Mouse (Mus musculus) embryonic facial prominence, embryonic 14.5 days (tissue): ENCODE results near the gene Efcab5. TPM values are rescaled to one million over a fixed set of nuclear protein-coding genes. Genes with fewer than 3 reads are reported as not detected.
A peak's percentile ranks its signal among the peaks of the same experiment; 100 is the strongest.

ENCODE experiments used
- ATAC-seq: fragments of 200-750 bp; cut with Nextera tagmentation; 2 replicates; pipeline ENCODE4 v1.8.0; 2017; ENCODE audit warnings: low read depth, moderate number of reproducible peaks, moderate TSS enrichment
- DNase-seq: peaks from one replicate; pipeline ENCODE4 v3.0.0-alpha.2; 2015; ENCODE audit warnings: low spot score
- H3K27ac ChIP-seq: fragments of 300-500 bp; sonication (generic); replicated peaks from 2 replicates; pipeline ENCODE4 v1.5.1; 2014; ENCODE audit warnings: low read depth, mild to moderate bottlenecking, low read length, moderate library complexity
- H3K27me3 ChIP-seq: fragments of 300-500 bp; sonication (generic); replicated peaks from 2 replicates; pipeline ENCODE4 v1.6.1; 2014; ENCODE audit warnings: low read length; ENCODE audit not compliant: control insufficient read depth, insufficient read depth
- H3K36me3 ChIP-seq: fragments of 300-500 bp; sonication (generic); 2 replicates; pipeline ENCODE4 v1.6.1; 2014; ENCODE audit warnings: low read length, mixed read lengths; ENCODE audit not compliant: control insufficient read depth, insufficient read depth
- H3K4me1 ChIP-seq: fragments of 300-500 bp; sonication (generic); 2 replicates; pipeline ENCODE4 v1.6.1; 2014; ENCODE audit warnings: antibody characterized with exemption, low read length; ENCODE audit not compliant: control insufficient read depth, insufficient read depth
- H3K4me2 ChIP-seq: fragments of 300-500 bp; sonication (generic); 2 replicates; pipeline ENCODE4 v1.6.1; 2014; ENCODE audit warnings: low read depth, mild to moderate bottlenecking, low read length, moderate library complexity, mixed read lengths
- H3K4me3 ChIP-seq: fragments of 300-500 bp; sonication (generic); 2 replicates; pipeline ENCODE4 v1.5.1; 2014; ENCODE audit warnings: low read depth, mild to moderate bottlenecking, low read length
- H3K9ac ChIP-seq: fragments of 300-500 bp; sonication (generic); 2 replicates; pipeline ENCODE4 v1.6.1; 2014; ENCODE audit warnings: low read depth, mild to moderate bottlenecking, low read length, moderate library complexity, mixed read lengths
- H3K9me3 ChIP-seq: fragments of 300-500 bp; sonication (generic); 2 replicates; pipeline ENCODE4 v1.6.1; 2016; ENCODE audit warnings: low read length; ENCODE audit not compliant: control insufficient read depth
- WGBS: fragments of 180-500 bp; shearing (Covaris S2); extraction: QIAGEN DNeasy Blood & Tissue Kit; methylation state at CpG from one replicate; pipeline ENCODE4 v1.1.7; 2014; 5-methylcytosine and 5-hydroxymethylcytosine counted together
- polyA plus RNA-seq: library from polyadenylated mRNA; unstranded; fragments of >200 nt; fragmentation: Nextera tagmentation; extraction: Ambion mirVana; gene quantifications from 2 replicates; pipeline ENCODE4 v1.2.1, GENCODE M21; 2014

Efcab5 gene
- polyA plus RNA-seq, 1 experiment from 2014 or later, result 0.50 TPM

GRCm38 (mm10) chr11:77214142-77214692 lies 25.4 kb upstream of the Efcab5 start:
- no peaks in the 10 kb centered on the region for H3K9me3 ChIP-seq
- DNase-seq (no peak), ATAC-seq (no peak)
- H3K4me2 ChIP-seq, result no peak overlapping the region
- no peaks in the 10 kb centered on the region for H3K36me3 ChIP-seq
- H3K27me3 ChIP-seq, result no peaks in the 10 kb centered on the region
- H3K4me1 ChIP-seq, result peaks cover 11% of the 10 kb centered on the region; the same call in 1 of the 2 replicates
- 91% methylated on average over 1 of the region's 1 CpGs for WGBS
- no peak overlapping the region for H3K27ac ChIP-seq
- no peak overlapping the region for H3K9ac ChIP-seq
- no peak overlapping the region for H3K4me3 ChIP-seq

GRCm38 (mm10) chr11:77200703-77201102 lies 11.9 kb upstream of the Efcab5 start:
- Histone ChIP-seq H3K27ac (no peak overlapping the region), H3K9me3 (no peaks in the 10 kb centered on the region), H3K27me3 (no peaks in the 10 kb centered on the region), H3K9ac (no peak overlapping the region), H3K4me2 (no peak overlapping the region), H3K4me1 (no peaks in the 10 kb centered on the region), H3K4me3 (no peak overlapping the region), H3K36me3 (no peaks in the 10 kb centered on the region)
- WGBS, result 73% methylated on average over 1 of the region's 1 CpGs
- ATAC-seq, result no peak
- DNase-seq, result no peak

- WGBS, result 54% methylated on average over 4 of the region's 4 CpGs
- DNase-seq (no peak), ATAC-seq (no peak)
- no peak overlapping the region for H3K4me2 ChIP-seq
- no peaks in the 10 kb centered on the region for H3K27me3 ChIP-seq
- no peaks in the 10 kb centered on the region for H3K4me1 ChIP-seq
- no peaks in the 10 kb centered on the region for H3K36me3 ChIP-seq
- H3K9ac ChIP-seq, result no peak overlapping the region
- H3K9me3 ChIP-seq, result no peaks in the 10 kb centered on the region
- no peak overlapping the region for H3K4me3 ChIP-seq
- H3K27ac ChIP-seq, result no peak overlapping the region
Measured at GRCm38 (mm10) chr11:77199636-77200035, 10.9 kb upstream of the Efcab5 start.

- H3K27me3 ChIP-seq, result no peaks in the 10 kb centered on the region
- no peaks in the 10 kb centered on the region for H3K4me1 ChIP-seq
- DNase-seq (no peak), ATAC-seq (no peak)
- H3K27ac ChIP-seq, result no peak overlapping the region
- no peak overlapping the region for H3K9ac ChIP-seq
- no peaks in the 10 kb centered on the region for H3K36me3 ChIP-seq
- no peaks in the 10 kb centered on the region for H3K9me3 ChIP-seq
- 31% methylated on average over 4 of the region's 4 CpGs for WGBS
- no peak overlapping the region for H3K4me3 ChIP-seq
- no peak overlapping the region for H3K4me2 ChIP-seq
Measured at GRCm38 (mm10) chr11:77196181-77197143, 7.7 kb upstream of the Efcab5 start.

GRCm38 (mm10) chr11:77195360-77196109 lies 6.8 kb upstream of the Efcab5 start:
- H3K27ac ChIP-seq, result no peak overlapping the region
- no peak overlapping the region for H3K4me3 ChIP-seq
- DNase-seq (no peak), ATAC-seq (no peak)
- H3K27me3 ChIP-seq, result no peaks in the 10 kb centered on the region
- WGBS, result 67% methylated on average over 11 of the region's 11 CpGs
- no peaks in the 10 kb centered on the region for H3K9me3 ChIP-seq
- no peak overlapping the region for H3K4me2 ChIP-seq
- no peaks in the 10 kb centered on the region for H3K36me3 ChIP-seq
- H3K9ac ChIP-seq, result no peak overlapping the region
- no peaks in the 10 kb centered on the region for H3K4me1 ChIP-seq

- DNase-seq (no peak), ATAC-seq (no peak)
- Histone ChIP-seq H3K4me2 (no peak overlapping the region), H3K4me1 (no peaks in the 10 kb centered on the region), H3K9ac (no peak overlapping the region), H3K4me3 (no peak overlapping the region), H3K36me3 (no peaks in the 10 kb centered on the region), H3K27ac (no peak overlapping the region), H3K9me3 (no peaks in the 10 kb centered on the region), H3K27me3 (no peaks in the 10 kb centered on the region)
- 67% methylated on average over 1 of the region's 1 CpGs for WGBS
Measured at GRCm38 (mm10) chr11:77194762-77195161, 6.0 kb upstream of the Efcab5 start.

- Histone ChIP-seq H3K9me3 (no peaks in the 10 kb centered on the region), H3K4me1 (no peaks in the 10 kb centered on the region), H3K9ac (no peak overlapping the region), H3K4me3 (no peak overlapping the region), H3K36me3 (no peaks in the 10 kb centered on the region), H3K27ac (no peak overlapping the region), H3K27me3 (no peaks in the 10 kb centered on the region), H3K4me2 (no peak overlapping the region)
- DNase-seq, result peak; percentile 37
- no peak for ATAC-seq
- WGBS, result 49% methylated on average over 6 of the region's 6 CpGs
Measured at GRCm38 (mm10) chr11:77193941-77194553, 5.3 kb upstream of the Efcab5 start.

GRCm38 (mm10) chr11:77193410-77193809 lies 4.6 kb upstream of the Efcab5 start:
- DNase-seq, result no peak
- no peak overlapping the region for H3K4me3 ChIP-seq
- H3K27ac ChIP-seq, result no peak overlapping the region
- no peak overlapping the region for H3K9ac ChIP-seq
- H3K4me2 ChIP-seq, result no peak overlapping the region
- no peaks in the 10 kb centered on the region for H3K27me3 ChIP-seq
- WGBS, result 71% methylated on average over 5 of the region's 5 CpGs
- no peak for ATAC-seq
- no peaks in the 10 kb centered on the region for H3K4me1 ChIP-seq
- H3K9me3 ChIP-seq, result no peaks in the 10 kb centered on the region
- H3K36me3 ChIP-seq, result no peaks in the 10 kb centered on the region
